Mouse (Mus musculus) cerebellum, adult 2 months (tissue): ENCODE measurements at regions not wholly inside any gene's neighbourhood (a gene's known extent, or its start where the extent isn't known, plus 50 kb on each side); places are given as distances from the start of the nearest gene placed in this dataset.

Experiments
- CTCF ChIP-seq: fragments of 200-500 bp; IDR thresholded peaks from 2 replicates; pipeline ENCODE4 v1.5.1; 2011; ENCODE audit warnings: low read depth, mild to moderate bottlenecking, control low read depth, low read length, moderate library complexity, borderline replicate concordance; ENCODE audit not compliant: insufficient read depth
- POLR2A ChIP-seq: fragments of 200-500 bp; IDR thresholded peaks from 2 replicates; pipeline ENCODE4 v1.6.1; 2011; ENCODE audit warnings: low read length, control low read depth, borderline replicate concordance; ENCODE audit not compliant: insufficient read depth

DNA sequence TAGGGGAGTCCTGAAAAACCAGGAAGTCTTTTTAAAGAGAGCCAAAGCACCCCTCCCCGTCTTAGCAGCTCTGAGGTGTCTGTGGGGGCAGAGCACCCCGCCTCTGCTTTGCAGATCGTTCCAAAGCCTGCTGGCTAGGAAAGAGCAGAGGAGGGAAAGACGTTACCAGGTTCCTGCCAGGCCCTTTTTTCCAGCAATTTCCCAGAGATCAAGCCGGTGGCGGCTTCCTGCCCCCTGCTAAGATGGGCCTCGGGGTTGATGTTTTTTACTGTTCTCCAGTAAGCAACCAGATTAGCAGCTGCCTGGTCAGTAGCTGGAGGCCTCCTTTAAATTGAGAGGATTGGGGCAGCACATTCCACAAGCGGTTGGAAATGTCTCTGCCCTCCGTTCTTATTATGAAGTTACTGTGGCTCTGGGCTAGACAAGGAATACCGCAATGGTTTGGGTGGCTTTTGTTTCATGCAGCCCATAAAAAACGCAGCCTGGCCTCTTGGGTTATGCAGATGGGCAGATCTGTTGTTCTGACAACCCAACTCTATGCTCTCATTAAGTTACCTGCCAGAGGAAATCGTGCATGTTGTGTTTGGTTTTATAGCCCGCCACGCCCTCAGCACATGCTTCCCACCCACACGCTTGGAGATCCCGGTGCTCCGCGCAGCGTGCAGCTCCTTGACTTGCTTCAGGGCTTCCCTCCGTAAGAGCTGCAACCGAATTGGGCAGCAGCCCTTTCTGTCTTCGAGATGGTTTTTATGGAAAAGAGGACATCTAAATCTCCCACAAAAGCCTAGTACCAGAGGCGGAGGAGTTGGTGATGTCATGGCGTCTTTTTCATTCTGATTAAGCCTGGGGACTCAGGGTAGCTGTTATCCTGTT lies 130.1 kb downstream of the Evx1 start:
- TF ChIP-seq CTCF (no peak), POLR2A (no peak)
